Mouse (Mus musculus) sigmoid colon, adult 10 weeks (tissue): ENCODE measurements around the gene Commd9. TPM values are rescaled to one million over a fixed set of nuclear protein-coding genes. Genes with fewer than 3 reads are reported as not detected.

Experiments
- polyA plus RNA-seq: library from polyadenylated mRNA; stranded (reverse); fragments of 350-450 nt; fragmentation: Illumina TruSeq; extraction: RNeasy Lipid Tissue Mini Kit (QIAGEN cat#74804); gene quantifications from one replicate; pipeline ENCODE4 v1.2.3, GENCODE M21; 2014; ENCODE audit warnings: low read depth, low replicate concordance

Gene Commd9
- polyA plus RNA-seq, result 0.76 TPM

GRCm38 (mm10) chr2:101885768-101886438 is at the start of gene Commd9:
TSS of gene Commd9 (plus strand) at chr2:101886247.

GRCm38 (mm10) chr2:101882998-101883397 is 3.0 kb upstream of the Commd9 start, which contains the start of gene Prr5l:
TSS of gene Prr5l (minus strand) at chr2:101883027.

Other genes with a start within 250 kb of the Commd9 start
- not detected for gene Rag1, start 236.7 kb upstream of the Commd9 start, polyA plus RNA-seq
- gene B230118H07Rik, start 236.7 kb upstream of the Commd9 start, polyA plus RNA-seq, result 47.5 TPM
- 26.4 TPM for gene Traf6, start 207.8 kb upstream of the Commd9 start, polyA plus RNA-seq
- gene Prr5l, start 3.2 kb upstream of the Commd9 start, polyA plus RNA-seq, result 2.0 TPM